Mouse (Mus musculus) forebrain, embryonic 13.5 days (tissue): ENCODE measurements at regions not wholly inside any gene's neighbourhood (a gene's known extent, or its start where the extent isn't known, plus 50 kb on each side); places are given as distances from the start of the nearest gene placed in this dataset.

Source experiments
- ATAC-seq: fragments of 200-750 bp; cut with Nextera tagmentation; 2 replicates; pipeline ENCODE4 v1.8.0; 2017
- H3K27ac ChIP-seq: fragments of 300-500 bp; sonication (generic); 2 replicates; pipeline ENCODE4 v1.5.1; 2015; ENCODE audit warnings: inconsistent platforms, mild to moderate bottlenecking, moderate library complexity
- H3K27me3 ChIP-seq: fragments of 300-500 bp; sonication (generic); 2 replicates; pipeline ENCODE4 v1.6.1; 2015; ENCODE audit warnings: mild to moderate bottlenecking, inconsistent platforms
- H3K36me3 ChIP-seq: fragments of 300-500 bp; sonication (generic); 2 replicates; pipeline ENCODE4 v1.6.1; 2015; ENCODE audit warnings: mild to moderate bottlenecking, inconsistent platforms; ENCODE audit not compliant: poor library complexity, severe bottlenecking
- H3K4me1 ChIP-seq: fragments of 300-500 bp; sonication (generic); 2 replicates; pipeline ENCODE4 v1.6.1; 2015; ENCODE audit warnings: inconsistent platforms
- H3K4me2 ChIP-seq: fragments of 300-500 bp; sonication (generic); 2 replicates; pipeline ENCODE4 v1.6.1; 2015; ENCODE audit warnings: inconsistent platforms, mild to moderate bottlenecking, moderate library complexity
- H3K4me3 ChIP-seq: fragments of 300-500 bp; sonication (generic); 2 replicates; pipeline ENCODE4 v1.5.1; 2015; ENCODE audit warnings: mild to moderate bottlenecking, inconsistent platforms
- H3K9ac ChIP-seq: fragments of 300-500 bp; sonication (generic); 2 replicates; pipeline ENCODE4 v1.6.1; 2015; ENCODE audit warnings: mild to moderate bottlenecking, inconsistent platforms
- H3K9me3 ChIP-seq: fragments of 300-500 bp; sonication (generic); replicated peaks from 2 replicates; pipeline ENCODE4 v1.6.1; 2016; ENCODE audit warnings: inconsistent platforms
- WGBS: fragments of 180-500 bp; shearing (Covaris S2); methylation state at CpG from one replicate; pipeline ENCODE4 v1.1.7; 2015; 5-methylcytosine and 5-hydroxymethylcytosine counted together

DNA sequence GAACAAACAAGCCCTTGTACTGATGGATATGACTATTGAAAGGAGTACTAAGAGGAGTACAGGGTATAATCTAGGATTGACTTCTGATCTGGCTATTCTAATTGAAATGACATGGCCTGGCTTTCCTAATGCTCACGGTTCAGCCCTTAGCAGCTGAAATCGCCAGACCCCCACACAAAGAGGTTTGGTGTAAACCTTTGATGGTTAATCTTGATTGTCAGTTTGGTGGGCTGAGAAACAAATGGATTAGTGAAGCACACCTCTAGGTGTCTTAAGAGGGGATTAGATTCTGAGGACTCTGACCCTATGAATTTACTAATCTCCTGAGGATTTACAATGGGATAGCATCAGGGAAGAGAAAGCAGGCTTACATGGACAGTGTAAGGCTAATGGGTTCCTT, 623.4 kb upstream of the Adamts9 start:
- Histone ChIP-seq H3K4me3 (no peak overlapping the region), H3K9ac (no peak overlapping the region), H3K36me3 (no peaks in the 10 kb centered on the region), H3K4me2 (no peak overlapping the region), H3K4me1 (no peaks in the 10 kb centered on the region), H3K27me3 (no peaks in the 10 kb centered on the region), H3K27ac (no peak overlapping the region), H3K9me3 (no peaks in the 10 kb centered on the region)
- ATAC-seq, result no peak
- 8% methylated on average over 2 of the region's 2 CpGs for WGBS

GRCm38 (mm10) chr6:93548311-93548710, 605.0 kb upstream of the Adamts9 start:
- no peaks in the 10 kb centered on the region for H3K27me3 ChIP-seq
- no peak overlapping the region for H3K9ac ChIP-seq
- no peaks in the 10 kb centered on the region for H3K9me3 ChIP-seq
- ATAC-seq, result no peak
- no peak overlapping the region for H3K4me3 ChIP-seq
- H3K4me2 ChIP-seq, result no peak overlapping the region
- peaks cover 9% of the 10 kb centered on the region; the same call in 1 of the 2 replicates for H3K4me1 ChIP-seq
- WGBS, result 96% methylated on average over 2 of the region's 2 CpGs
- no peaks in the 10 kb centered on the region for H3K36me3 ChIP-seq
- no peak overlapping the region for H3K27ac ChIP-seq

- no peaks in the 10 kb centered on the region for H3K27me3 ChIP-seq
- no peak for ATAC-seq
Observed at GRCm38 (mm10) chr6:93544246-93544645, 601.0 kb upstream of the Adamts9 start.

DNA sequence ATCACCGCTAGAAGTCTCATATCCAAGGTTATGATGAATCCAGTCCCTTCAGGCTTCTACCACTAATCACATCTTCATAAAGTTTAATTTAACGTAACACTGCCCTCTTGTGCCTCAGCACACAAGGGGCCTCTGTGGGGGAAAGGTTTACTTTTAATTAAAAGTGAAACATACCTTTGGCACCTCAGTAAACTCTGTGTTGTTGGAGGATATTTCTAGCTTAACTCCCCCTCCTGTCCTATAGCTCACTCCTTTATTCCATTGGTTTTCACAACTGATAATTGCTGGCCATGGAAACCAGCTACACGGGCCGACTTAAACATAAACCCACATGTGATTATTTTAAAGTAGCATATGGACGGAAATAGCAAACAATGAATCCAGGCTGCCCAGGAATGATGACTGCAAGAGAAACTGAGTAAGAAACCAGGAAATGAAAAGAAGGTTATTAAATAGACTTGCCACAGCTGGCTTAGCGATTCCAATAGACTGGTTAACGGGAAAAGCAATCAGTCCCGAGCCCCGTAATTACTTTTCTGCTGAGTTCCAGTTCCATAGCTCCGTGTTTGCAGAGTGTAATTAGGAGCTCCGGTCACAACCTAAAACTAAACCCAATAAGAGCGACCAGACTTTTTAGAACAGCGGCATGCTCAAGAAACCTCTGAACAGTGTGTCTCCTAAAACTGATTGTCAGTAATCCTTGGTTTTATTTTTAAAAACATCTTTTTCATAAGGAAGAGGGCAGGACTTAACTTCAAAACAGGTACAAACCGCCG, 600.2 kb upstream of the Adamts9 start:
- no peaks in the 10 kb centered on the region for H3K27me3 ChIP-seq
- H3K9me3 ChIP-seq, result no peaks in the 10 kb centered on the region
- peaks cover 11% of the 10 kb centered on the region; the same call in 1 of the 2 replicates for H3K4me1 ChIP-seq
- peak overlapping the region; percentile 42 for H3K4me2 ChIP-seq
- H3K36me3 ChIP-seq, result no peaks in the 10 kb centered on the region
- no peak overlapping the region for H3K27ac ChIP-seq
- no peak overlapping the region for H3K4me3 ChIP-seq
- no peak overlapping the region for H3K9ac ChIP-seq
- WGBS, result 20% methylated on average over 15 of the region's 15 CpGs
- 0 out of 2 replicates have a peak, but pooled peaks have one; percentile 33 for ATAC-seq

More at GRCm38 (mm10) chr6:93544246-93544645, 601.0 kb upstream of the Adamts9 start:
- Histone ChIP-seq H3K9me3 (no peaks in the 10 kb centered on the region), H3K4me2 (peak overlapping the region; percentile 42; the same call in 1 of the 2 replicates), H3K9ac (no peak overlapping the region), H3K27ac (no peak overlapping the region), H3K4me3 (no peak overlapping the region), H3K4me1 (peaks cover 11% of the 10 kb centered on the region; the same call in 1 of the 2 replicates), H3K36me3 (no peaks in the 10 kb centered on the region)
- 42% methylated on average over 1 of the region's 1 CpGs for WGBS

GRCm38 (mm10) chr6:93539583-93539982, 596.3 kb upstream of the Adamts9 start:
- Histone ChIP-seq H3K9me3 (no peaks in the 10 kb centered on the region), H3K27ac (no peak overlapping the region), H3K4me3 (no peak overlapping the region), H3K4me1 (peaks cover 11% of the 10 kb centered on the region; the same call in 1 of the 2 replicates), H3K36me3 (no peaks in the 10 kb centered on the region), H3K9ac (no peak overlapping the region), H3K27me3 (no peaks in the 10 kb centered on the region), H3K4me2 (no peak overlapping the region)
- ATAC-seq, result no peak
- 92% methylated on average over 1 of the region's 1 CpGs for WGBS

- Histone ChIP-seq H3K9ac (no peak overlapping the region), H3K27ac (no peak overlapping the region), H3K4me1 (peaks cover 11% of the 10 kb centered on the region; the same call in 1 of the 2 replicates), H3K36me3 (no peaks in the 10 kb centered on the region), H3K4me2 (no peak overlapping the region), H3K27me3 (no peaks in the 10 kb centered on the region), H3K9me3 (no peaks in the 10 kb centered on the region), H3K4me3 (no peak overlapping the region)
- ATAC-seq, result no peak
- 86% methylated on average over 4 of the region's 4 CpGs for WGBS
Observed at GRCm38 (mm10) chr6:93539171-93539570, 595.9 kb upstream of the Adamts9 start.

GRCm38 (mm10) chr6:93537971-93538370, 594.7 kb upstream of the Adamts9 start:
- Histone ChIP-seq H3K27me3 (no peaks in the 10 kb centered on the region), H3K4me1 (no peaks in the 10 kb centered on the region), H3K27ac (no peak overlapping the region), H3K4me3 (no peak overlapping the region), H3K9ac (no peak overlapping the region), H3K9me3 (no peaks in the 10 kb centered on the region), H3K4me2 (no peak overlapping the region), H3K36me3 (no peaks in the 10 kb centered on the region)
- ATAC-seq, result no peak
- 79% methylated on average over 1 of the region's 1 CpGs for WGBS

DNA sequence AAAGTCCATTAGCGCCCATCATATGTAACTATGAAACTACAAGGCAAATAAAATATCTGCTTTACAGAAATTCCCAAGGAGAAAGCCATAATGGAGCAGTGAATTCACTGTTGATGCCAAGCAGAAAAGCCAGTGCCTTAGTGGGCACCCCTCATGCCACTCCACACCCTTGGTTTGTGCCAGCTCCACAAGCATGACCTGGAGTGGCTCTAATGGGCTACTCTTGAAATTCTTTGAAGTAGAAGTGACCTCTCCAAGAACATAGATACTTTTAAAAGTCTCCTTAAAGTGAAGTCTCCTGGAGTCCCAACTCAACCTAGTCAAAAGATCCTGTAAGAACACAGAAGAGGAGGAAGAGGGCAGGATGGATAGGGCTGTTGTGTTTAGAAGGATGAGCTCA, 593.8 kb upstream of the Adamts9 start:
- Histone ChIP-seq H3K4me2 (no peak overlapping the region), H3K9me3 (no peaks in the 10 kb centered on the region), H3K27ac (no peak overlapping the region), H3K4me1 (no peaks in the 10 kb centered on the region), H3K4me3 (no peak overlapping the region), H3K27me3 (no peaks in the 10 kb centered on the region), H3K9ac (no peak overlapping the region), H3K36me3 (no peaks in the 10 kb centered on the region)
- ATAC-seq, result no peak
- WGBS, result 98% methylated on average over 1 of the region's 1 CpGs

DNA sequence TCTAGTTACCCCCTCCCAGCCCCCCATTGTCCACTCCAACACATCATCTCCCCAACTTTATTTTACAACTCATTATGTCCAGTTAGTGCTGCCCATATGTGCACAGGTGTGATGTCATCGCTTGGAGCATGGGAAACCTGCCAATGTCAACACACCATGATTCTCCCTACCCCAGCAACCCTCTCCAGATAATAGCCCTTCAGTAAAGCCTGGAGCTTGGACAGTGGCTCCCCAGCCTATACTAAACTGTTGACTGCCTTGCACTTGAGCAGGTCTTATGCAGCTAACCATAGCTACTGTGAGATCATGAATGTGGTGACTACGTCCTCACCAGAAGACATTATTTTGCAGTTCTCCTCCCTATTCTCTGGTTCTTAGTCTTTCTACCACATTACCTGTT, 570.5 kb upstream of the Adamts9 start:
- Histone ChIP-seq H3K9me3 (no peaks in the 10 kb centered on the region), H3K27ac (no peak overlapping the region), H3K36me3 (no peaks in the 10 kb centered on the region), H3K4me1 (no peaks in the 10 kb centered on the region), H3K4me3 (no peak overlapping the region), H3K27me3 (no peaks in the 10 kb centered on the region), H3K4me2 (no peak overlapping the region), H3K9ac (no peak overlapping the region)
- no peak for ATAC-seq
- WGBS, result 97% methylated on average over 2 of the region's 2 CpGs

DNA sequence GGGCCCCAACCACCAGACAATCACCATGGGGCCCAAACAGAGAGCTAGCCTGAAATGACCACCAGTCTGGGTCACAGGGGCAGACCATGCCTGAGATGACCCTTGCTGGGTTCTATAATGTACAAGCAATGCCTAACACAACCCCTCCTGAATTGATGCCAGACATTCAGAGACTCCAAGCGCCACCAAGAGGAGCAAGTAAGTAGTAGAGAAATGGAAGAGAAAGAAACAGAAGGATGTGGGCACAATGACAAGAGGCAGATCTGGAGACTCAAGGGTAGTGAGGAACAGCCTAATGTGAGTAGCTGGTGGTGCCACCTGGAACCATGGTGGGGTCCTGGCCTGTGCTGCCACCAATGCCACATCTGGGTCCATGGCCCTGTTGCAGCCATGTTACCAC, 566.6 kb upstream of the Adamts9 start:
- H3K27me3 ChIP-seq, result no peaks in the 10 kb centered on the region
- H3K4me2 ChIP-seq, result no peak overlapping the region
- ATAC-seq, result no peak
- H3K9ac ChIP-seq, result no peak overlapping the region
- 53% methylated on average over 1 of the region's 1 CpGs for WGBS
- no peaks in the 10 kb centered on the region for H3K36me3 ChIP-seq
- no peaks in the 10 kb centered on the region for H3K4me1 ChIP-seq
- no peak overlapping the region for H3K4me3 ChIP-seq
- H3K9me3 ChIP-seq, result no peaks in the 10 kb centered on the region
- H3K27ac ChIP-seq, result no peak overlapping the region

DNA sequence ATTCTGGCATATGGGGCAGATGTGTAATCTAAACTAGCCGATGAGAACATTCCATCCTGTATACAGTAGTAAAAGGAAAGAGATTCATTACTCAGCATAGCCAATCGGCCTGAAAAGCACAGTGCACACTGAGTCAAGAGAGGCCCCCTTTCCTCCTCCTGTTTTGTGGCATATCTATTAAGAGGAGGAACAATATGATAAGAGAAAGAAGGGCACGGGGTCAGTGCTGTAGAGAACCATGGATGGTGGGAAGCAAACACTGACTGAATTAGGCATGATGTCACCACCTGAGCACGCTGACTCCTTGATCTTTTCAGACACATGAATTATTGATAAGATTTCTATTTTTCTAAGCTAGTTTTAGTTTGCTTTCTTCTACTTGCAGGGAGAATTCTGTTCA, 554.5 kb upstream of the Adamts9 start:
- Histone ChIP-seq H3K27ac (no peak overlapping the region), H3K9me3 (no peaks in the 10 kb centered on the region), H3K4me1 (no peaks in the 10 kb centered on the region), H3K36me3 (no peaks in the 10 kb centered on the region), H3K4me2 (no peak overlapping the region), H3K9ac (no peak overlapping the region), H3K4me3 (no peak overlapping the region), H3K27me3 (no peaks in the 10 kb centered on the region)
- no peak for ATAC-seq
- 69% methylated on average over 4 of the region's 4 CpGs for WGBS

DNA sequence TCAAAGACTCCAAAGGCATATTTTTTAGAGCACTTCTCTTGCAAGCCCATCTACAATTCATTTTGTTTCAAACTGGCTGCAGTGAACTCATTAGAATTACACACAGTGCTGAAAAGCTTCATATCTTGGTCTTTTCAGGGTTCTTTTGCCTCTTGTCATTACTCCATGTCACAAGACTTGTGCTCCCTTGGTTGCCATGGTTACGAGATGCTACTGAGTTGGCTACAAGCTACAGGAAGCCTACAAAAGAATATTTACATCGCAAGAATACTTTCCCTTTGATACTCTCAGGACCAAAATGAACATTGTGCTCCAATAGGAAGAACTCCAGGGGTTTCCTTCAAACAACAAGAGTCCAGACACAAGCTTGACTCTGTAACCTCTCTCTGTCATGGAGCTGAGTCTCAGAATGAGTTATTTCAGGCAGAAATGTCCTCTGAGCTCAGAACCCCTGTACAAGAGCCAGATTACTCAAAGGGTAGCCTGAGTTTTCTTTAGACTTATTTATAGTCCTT, 545.2 kb upstream of the Adamts9 start:
- no peak overlapping the region for H3K4me2 ChIP-seq
- no peaks in the 10 kb centered on the region for H3K9me3 ChIP-seq
- no peak for ATAC-seq
- no peak overlapping the region for H3K4me3 ChIP-seq
- no peaks in the 10 kb centered on the region for H3K36me3 ChIP-seq
- peaks cover 5% of the 10 kb centered on the region for H3K4me1 ChIP-seq
- H3K27ac ChIP-seq, result no peak overlapping the region
- WGBS, result 69% methylated on average over 2 of the region's 2 CpGs
- H3K27me3 ChIP-seq, result no peaks in the 10 kb centered on the region
- H3K9ac ChIP-seq, result no peak overlapping the region

DNA sequence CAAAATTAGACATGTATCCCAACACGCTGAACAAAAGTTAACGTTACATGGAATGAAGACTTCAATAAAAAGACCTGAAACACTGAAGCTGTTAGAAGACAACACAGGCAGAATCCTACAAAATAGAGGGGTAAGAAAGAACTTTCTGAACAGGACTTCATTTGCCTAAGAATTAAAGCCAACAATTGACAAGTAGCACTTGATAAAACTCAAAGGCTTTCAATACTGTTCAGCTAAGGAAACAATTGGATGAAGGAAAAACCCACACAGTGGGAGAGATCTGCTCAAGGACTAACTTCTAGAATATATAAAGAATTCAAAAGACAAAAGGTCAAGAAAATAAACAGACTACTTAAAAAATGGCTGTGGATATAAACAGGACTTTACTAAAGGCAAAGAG, 535.2 kb upstream of the Adamts9 start:
- Histone ChIP-seq H3K4me3 (no peak overlapping the region), H3K27ac (no peak overlapping the region), H3K4me1 (no peaks in the 10 kb centered on the region), H3K4me2 (no peak overlapping the region), H3K36me3 (no peaks in the 10 kb centered on the region), H3K27me3 (no peaks in the 10 kb centered on the region), H3K9me3 (no peaks in the 10 kb centered on the region), H3K9ac (no peak overlapping the region)
- WGBS, result 82% methylated on average over 2 of the region's 2 CpGs
- ATAC-seq, result no peak
